Mouse (Mus musculus): Measurements from ENCODE around the gene Arl3. TPM values are rescaled to one million over a fixed set of nuclear protein-coding genes. Genes with fewer than 3 reads are reported as not detected.

Arl3 gene
- total and polyA plus RNA-seq, 2 experiments from 2014 or later = 37.2 to 80.6 TPM

DNA sequence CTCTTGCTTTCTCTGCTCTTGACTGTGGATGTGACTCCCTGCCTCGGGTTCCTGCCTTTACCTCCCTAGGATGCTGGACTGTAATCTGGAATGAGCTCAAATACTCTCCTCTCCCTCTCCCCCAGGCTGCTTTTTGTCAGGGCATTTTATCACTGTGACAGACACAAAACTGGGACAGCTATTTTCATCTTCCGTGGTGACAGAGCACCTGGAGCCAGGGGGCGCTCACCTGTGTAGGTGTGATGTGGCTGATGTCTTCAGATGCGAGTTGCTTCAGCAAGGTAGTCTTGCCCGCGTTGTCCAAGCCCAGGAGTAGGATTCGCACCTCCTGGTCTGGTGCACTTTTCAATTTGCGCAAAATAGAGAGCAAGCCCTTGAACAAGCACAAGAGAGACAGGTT lies 15.0 kb downstream of the Arl3 start:
- Histone ChIP-seq H3K4me3 (ENCODE audit: low read depth, low read length) (no peak overlapping the region), H3K9me3 (replicated peaks; ENCODE audit: control insufficient read depth, low read length) (no peaks in the 10 kb centered on the region), H3K4me1 (ENCODE audit: control insufficient read depth, insufficient read depth) (no peaks in the 10 kb centered on the region; the same call in 1 of the 2 replicates), H3K9ac (replicated peaks; ENCODE audit: low read depth, low read length) (no peak overlapping the region), H3K4me2 (ENCODE audit: low read depth, low read length) (no peak overlapping the region), H3K27me3 (ENCODE audit: control insufficient read depth, insufficient read depth, low read length) (no peaks in the 10 kb centered on the region), H3K27ac (ENCODE audit: low read depth) (no peak overlapping the region), H3K36me3 (replicated peaks; ENCODE audit: control insufficient read depth, insufficient read depth, low read length) (peaks cover 20% of the 10 kb centered on the region; the same call in 1 of the 2 replicates)
- 75% methylated on average over 8 of the region's 8 CpGs for WGBS
- TF ChIP-seq CTCF (IDR thresholded peaks at IDR 0.05; ENCODE audit: low read depth) = no peak
- TF ChIP-seq EP300 (IDR thresholded peaks at IDR 0.05; ENCODE audit: low read depth) = no peak
- ATAC-seq (ENCODE audit: insufficient read depth, low read depth) = no peak
- no peak for DNase-seq (ENCODE audit: low spot score)

- DNase-seq (ENCODE audit: low spot score) (peak; percentile 55), ATAC-seq (ENCODE audit: insufficient read depth, low read depth) (peak; percentile 44; the same call in 1 of the 2 replicates)
- Histone ChIP-seq H3K27me3 (ENCODE audit: control insufficient read depth, insufficient read depth, low read length) (no peaks in the 10 kb centered on the region), H3K27ac (ENCODE audit: low read depth) (no peak overlapping the region), H3K9ac (replicated peaks; ENCODE audit: low read depth, low read length) (no peak overlapping the region), H3K4me1 (ENCODE audit: control insufficient read depth, insufficient read depth) (no peaks in the 10 kb centered on the region), H3K9me3 (replicated peaks; ENCODE audit: control insufficient read depth, low read length) (no peaks in the 10 kb centered on the region), H3K36me3 (replicated peaks; ENCODE audit: control insufficient read depth, insufficient read depth, low read length) (peaks cover 48% of the 10 kb centered on the region), H3K4me2 (ENCODE audit: low read depth, low read length) (no peak overlapping the region), H3K4me3 (ENCODE audit: low read depth, low read length) (no peak overlapping the region)
- 25% methylated on average over 11 of the region's 11 CpGs for WGBS
- TF ChIP-seq CTCF (IDR thresholded peaks at IDR 0.05; ENCODE audit: low read depth) = no peak
- TF ChIP-seq EP300 (IDR thresholded peaks at IDR 0.05; ENCODE audit: low read depth) = no peak
Measured at GRCm38 (mm10) chr19:46553541-46553955, 19.4 kb downstream of the Arl3 start.

GRCm38 (mm10) chr19:46552496-46552895 lies 20.5 kb downstream of the Arl3 start:
- no peak for DNase-seq (ENCODE audit: low spot score)

DNA sequence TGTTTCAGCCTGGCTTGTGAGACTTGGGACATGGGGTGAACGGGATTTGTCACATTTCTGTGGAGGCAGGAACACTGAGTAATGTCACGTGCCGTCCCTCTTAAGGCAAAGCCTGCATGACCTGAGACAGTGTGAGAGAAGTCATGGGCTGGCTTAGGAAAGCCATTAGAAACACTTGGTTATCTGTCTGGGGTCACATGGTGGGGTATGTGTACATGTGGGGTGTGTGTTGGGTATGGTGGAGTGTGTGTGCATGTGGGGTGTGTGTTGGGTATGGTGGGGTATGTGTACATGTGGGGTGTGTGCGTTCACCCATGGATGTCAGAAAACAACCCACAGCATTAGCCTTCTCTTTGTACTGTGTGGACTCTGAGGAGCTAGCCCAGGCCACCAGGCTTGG lies 22.6 kb downstream of the Arl3 start:
- H3K9ac ChIP-seq (replicated peaks; ENCODE audit: low read depth, low read length) = no peak overlapping the region
- 86% methylated on average over 4 of the region's 4 CpGs for WGBS
- DNase-seq (ENCODE audit: low spot score) (no peak), ATAC-seq (ENCODE audit: insufficient read depth, low read depth) (no peak)
- H3K4me1 ChIP-seq (ENCODE audit: control insufficient read depth, insufficient read depth) = no peaks in the 10 kb centered on the region
- no peak overlapping the region for H3K27ac ChIP-seq (ENCODE audit: low read depth)
- TF ChIP-seq CTCF (IDR thresholded peaks at IDR 0.05; ENCODE audit: low read depth) (no peak), EP300 (IDR thresholded peaks at IDR 0.05; ENCODE audit: low read depth) (no peak)
- H3K36me3 ChIP-seq (replicated peaks; ENCODE audit: control insufficient read depth, insufficient read depth, low read length) = peaks cover 41% of the 10 kb centered on the region
- no peaks in the 10 kb centered on the region for H3K9me3 ChIP-seq (replicated peaks; ENCODE audit: control insufficient read depth, low read length)
- H3K4me2 ChIP-seq (ENCODE audit: low read depth, low read length) = no peak overlapping the region
- no peaks in the 10 kb centered on the region for H3K27me3 ChIP-seq (ENCODE audit: control insufficient read depth, insufficient read depth, low read length)
- H3K4me3 ChIP-seq (ENCODE audit: low read depth, low read length) = no peak overlapping the region

More at GRCm38 (mm10) chr19:46552496-46552895, 20.5 kb downstream of the Arl3 start:
- no peak overlapping the region for H3K4me3 ChIP-seq (ENCODE audit: low read depth, low read length)
- H3K9me3 ChIP-seq (replicated peaks; ENCODE audit: control insufficient read depth, low read length) = no peaks in the 10 kb centered on the region
- TF ChIP-seq EP300 (IDR thresholded peaks at IDR 0.05; ENCODE audit: low read depth) = no peak
- TF ChIP-seq CTCF (IDR thresholded peaks at IDR 0.05; ENCODE audit: low read depth) = no peak
- H3K4me2 ChIP-seq (ENCODE audit: low read depth, low read length) = no peak overlapping the region
- H3K9ac ChIP-seq (replicated peaks; ENCODE audit: low read depth, low read length) = no peak overlapping the region
- H3K27ac ChIP-seq (ENCODE audit: low read depth) = no peak overlapping the region
- no peaks in the 10 kb centered on the region for H3K4me1 ChIP-seq (ENCODE audit: control insufficient read depth, insufficient read depth)
- H3K36me3 ChIP-seq (replicated peaks; ENCODE audit: control insufficient read depth, insufficient read depth, low read length) = peaks cover 53% of the 10 kb centered on the region
- no peak for ATAC-seq (ENCODE audit: insufficient read depth, low read depth)
- H3K27me3 ChIP-seq (ENCODE audit: control insufficient read depth, insufficient read depth, low read length) = no peaks in the 10 kb centered on the region
- WGBS = 83% methylated on average over 4 of the region's 4 CpGs

DNA sequence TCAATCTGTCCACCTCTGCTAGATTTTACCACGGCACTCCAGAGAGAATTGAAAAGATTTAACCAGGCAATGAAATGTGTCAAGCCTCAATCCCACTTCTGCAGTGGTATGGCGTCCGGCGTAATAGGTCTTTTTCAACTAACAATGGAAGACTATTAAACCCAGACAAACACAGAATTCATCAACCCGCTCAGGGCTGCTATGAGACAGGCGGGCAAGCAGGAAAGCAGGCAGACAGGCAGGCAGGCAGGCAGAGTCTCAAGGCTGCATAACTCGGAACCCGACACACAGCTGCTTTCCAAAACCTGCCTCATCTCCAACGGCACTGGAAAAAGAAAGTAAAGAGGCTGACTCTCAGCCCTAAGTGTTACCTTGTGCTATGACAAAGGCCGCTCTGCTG lies 24.9 kb downstream of the Arl3 start:
- Histone ChIP-seq H3K9me3 (replicated peaks; ENCODE audit: control insufficient read depth, low read length) (no peaks in the 10 kb centered on the region), H3K36me3 (replicated peaks; ENCODE audit: control insufficient read depth, insufficient read depth, low read length) (peaks cover 33% of the 10 kb centered on the region), H3K27me3 (ENCODE audit: control insufficient read depth, insufficient read depth, low read length) (no peaks in the 10 kb centered on the region), H3K27ac (ENCODE audit: low read depth) (0 out of 2 replicates have a peak overlapping the region, but pooled peaks have one; percentile 46), H3K4me1 (ENCODE audit: control insufficient read depth, insufficient read depth) (no peaks in the 10 kb centered on the region), H3K4me3 (ENCODE audit: low read depth, low read length) (no peak overlapping the region), H3K4me2 (ENCODE audit: low read depth, low read length) (no peak overlapping the region), H3K9ac (replicated peaks; ENCODE audit: low read depth, low read length) (no peak overlapping the region; the same call in 1 of the 2 replicates)
- WGBS = 75% methylated on average over 10 of the region's 10 CpGs
- TF ChIP-seq EP300 (IDR thresholded peaks at IDR 0.05; ENCODE audit: low read depth) (no peak), CTCF (IDR thresholded peaks at IDR 0.05; ENCODE audit: low read depth) (no peak)
- ATAC-seq (ENCODE audit: insufficient read depth, low read depth) (no peak), DNase-seq (ENCODE audit: low spot score) (no peak)

- ATAC-seq (ENCODE audit: insufficient read depth, low read depth) = peak; percentile 44; the same call in 1 of the 2 replicates
Measured at GRCm38 (mm10) chr19:46547565-46547964, 25.4 kb downstream of the Arl3 start.

More at GRCm38 (mm10) chr19:46547565-46547964, 25.4 kb downstream of the Arl3 start:
- WGBS = 69% methylated on average over 6 of the region's 6 CpGs
- Histone ChIP-seq H3K36me3 (replicated peaks; ENCODE audit: control insufficient read depth, insufficient read depth, low read length) (peaks cover 34% of the 10 kb centered on the region), H3K27me3 (ENCODE audit: control insufficient read depth, insufficient read depth, low read length) (no peaks in the 10 kb centered on the region), H3K4me2 (ENCODE audit: low read depth, low read length) (no peak overlapping the region), H3K27ac (ENCODE audit: low read depth) (0 out of 2 replicates have a peak overlapping the region, but pooled peaks have one; percentile 46), H3K4me1 (ENCODE audit: control insufficient read depth, insufficient read depth) (no peaks in the 10 kb centered on the region), H3K9me3 (replicated peaks; ENCODE audit: control insufficient read depth, low read length) (no peaks in the 10 kb centered on the region), H3K9ac (replicated peaks; ENCODE audit: low read depth, low read length) (no peak overlapping the region; the same call in 1 of the 2 replicates), H3K4me3 (ENCODE audit: low read depth, low read length) (no peak overlapping the region)
- DNase-seq (ENCODE audit: low spot score) = no peak
- no peak for TF ChIP-seq EP300 (IDR thresholded peaks at IDR 0.05; ENCODE audit: low read depth)
- no peak for TF ChIP-seq CTCF (IDR thresholded peaks at IDR 0.05; ENCODE audit: low read depth)

Data from heart, postnatal 0 days (tissue).